Mouse (Mus musculus): ENCODE measurements around the gene Ltbp1.

Ltbp1 gene

GRCm38 (mm10) chr17:75235781-75236180, 230.4 kb downstream of the Ltbp1 start:
- DNase-seq (ENCODE audit: low read depth, low spot score) = no peak

- DNase-seq (ENCODE audit: low read depth, low spot score) = no peak
Measured at GRCm38 (mm10) chr17:75236543-75236942, 231.2 kb downstream of the Ltbp1 start.

GRCm38 (mm10) chr17:75237456-75237855, 232.1 kb downstream of the Ltbp1 start:
- no peak for DNase-seq (ENCODE audit: low read depth, low spot score)

GRCm38 (mm10) chr17:75238655-75239054, 233.3 kb downstream of the Ltbp1 start:
- DNase-seq (ENCODE audit: low read depth, low spot score) = no peak

- DNase-seq (ENCODE audit: low read depth, low spot score) = no peak
Measured at GRCm38 (mm10) chr17:75239545-75239944, 234.2 kb downstream of the Ltbp1 start.

- no peak for DNase-seq (ENCODE audit: low read depth, low spot score)
Measured at GRCm38 (mm10) chr17:75242086-75242485, 236.7 kb downstream of the Ltbp1 start.

GRCm38 (mm10) chr17:75243221-75243620, 237.9 kb downstream of the Ltbp1 start:
- no peak for DNase-seq (ENCODE audit: low read depth, low spot score)

- DNase-seq (ENCODE audit: low read depth, low spot score) = no peak
Measured at GRCm38 (mm10) chr17:75244148-75244547, 238.8 kb downstream of the Ltbp1 start.

GRCm38 (mm10) chr17:75245085-75245484, 239.7 kb downstream of the Ltbp1 start:
- DNase-seq (ENCODE audit: low read depth, low spot score) = no peak

- no peak for DNase-seq (ENCODE audit: low read depth, low spot score)
Measured at GRCm38 (mm10) chr17:75248632-75249031, 243.3 kb downstream of the Ltbp1 start.

- DNase-seq (ENCODE audit: low read depth, low spot score) = no peak
Measured at GRCm38 (mm10) chr17:75250571-75250970, 245.2 kb downstream of the Ltbp1 start.

- no peak for DNase-seq (ENCODE audit: low read depth, low spot score)
Measured at GRCm38 (mm10) chr17:75251094-75251493, 245.7 kb downstream of the Ltbp1 start.

- no peak for DNase-seq (ENCODE audit: low read depth, low spot score)
Measured at GRCm38 (mm10) chr17:75252540-75252939, 247.2 kb downstream of the Ltbp1 start.

GRCm38 (mm10) chr17:75254909-75255308, 249.5 kb downstream of the Ltbp1 start:
- DNase-seq (ENCODE audit: low read depth, low spot score) = no peak

GRCm38 (mm10) chr17:75255967-75256366, 250.6 kb downstream of the Ltbp1 start:
- DNase-seq (ENCODE audit: low read depth, low spot score) = no peak

- no peak for DNase-seq (ENCODE audit: low read depth, low spot score)
Measured at GRCm38 (mm10) chr17:75258427-75258826, 253.1 kb downstream of the Ltbp1 start.

GRCm38 (mm10) chr17:75263336-75263990, 258.1 kb downstream of the Ltbp1 start:
- no peak for DNase-seq (ENCODE audit: low read depth, low spot score)

- no peak for DNase-seq (ENCODE audit: low read depth, low spot score)
Measured at GRCm38 (mm10) chr17:75268506-75268905, 263.1 kb downstream of the Ltbp1 start.

- no peak for DNase-seq (ENCODE audit: low read depth, low spot score)
Measured at GRCm38 (mm10) chr17:75272446-75272845, 267.1 kb downstream of the Ltbp1 start.

GRCm38 (mm10) chr17:75273272-75273671, 267.9 kb downstream of the Ltbp1 start:
- DNase-seq (ENCODE audit: low read depth, low spot score) = no peak

- DNase-seq (ENCODE audit: low read depth, low spot score) = no peak
Measured at GRCm38 (mm10) chr17:75275302-75275701, 269.9 kb downstream of the Ltbp1 start.

- DNase-seq (ENCODE audit: low read depth, low spot score) = no peak
Measured at GRCm38 (mm10) chr17:75278106-75278505, 272.7 kb downstream of the Ltbp1 start.

GRCm38 (mm10) chr17:75278561-75278960, 273.2 kb downstream of the Ltbp1 start:
- DNase-seq (ENCODE audit: low read depth, low spot score) = no peak

GRCm38 (mm10) chr17:75281345-75281744, 276.0 kb downstream of the Ltbp1 start:
- no peak for DNase-seq (ENCODE audit: low read depth, low spot score)
